Mouse (Mus musculus) CH12.LX (cell line): ENCODE measurements around the gene Coq8b.

Experiments
- MXI1 ChIP-seq: IDR thresholded peaks from 2 replicates; pipeline ENCODE4 v1.6.1; 2011; ENCODE audit warnings: mild to moderate bottlenecking, low read depth, low read length, improper control_type of control experiment
- RAD21 ChIP-seq: IDR thresholded peaks from 2 replicates; pipeline ENCODE4 v1.6.1; 2011; ENCODE audit warnings: low read depth, mild to moderate bottlenecking, low read length, improper control_type of control experiment, moderate library complexity
- SMC3 ChIP-seq: IDR thresholded peaks from 2 replicates; pipeline ENCODE4 v1.6.1; 2011; ENCODE audit warnings: low read depth, low read length, improper control_type of control experiment
- UBTF ChIP-seq: IDR thresholded peaks from 2 replicates; pipeline ENCODE4 v1.6.1; 2012; ENCODE audit warnings: low read depth, mild to moderate bottlenecking, inconsistent platforms, low read length, improper control_type of control experiment, moderate library complexity
- ZNF384 ChIP-seq: IDR thresholded peaks from 2 replicates; pipeline ENCODE4 v1.6.1; 2012; ENCODE audit warnings: low read depth, low read length, improper control_type of control experiment, inconsistent platforms

GRCm38 (mm10) chr7:27298033-27298610, 65.3 kb downstream of the Coq8b start:
- no peak for TF ChIP-seq RAD21
- TF ChIP-seq MXI1: no peak
- TF ChIP-seq UBTF: no peak
- no peak for TF ChIP-seq SMC3
- no peak for TF ChIP-seq ZNF384
